Mouse (Mus musculus) brain, embryonic 14.5 days (tissue): ENCODE measurements at regions not wholly inside any gene's neighbourhood (a gene's known extent, or its start where the extent isn't known, plus 50 kb on each side); places are given as distances from the start of the nearest gene placed in this dataset.

ENCODE experiments used
- CTCF ChIP-seq: fragments of 200-500 bp; IDR thresholded peaks from 2 replicates; pipeline ENCODE4 v1.5.1; 2012; ENCODE audit warnings: inconsistent platforms, mild to moderate bottlenecking, moderate library complexity, borderline replicate concordance; ENCODE audit not compliant: insufficient read depth, insufficient read length; ENCODE audit errors: extremely low read depth
- POLR2A ChIP-seq: fragments of 200-500 bp; IDR thresholded peaks from 2 replicates; pipeline ENCODE4 v1.6.1; 2012; ENCODE audit warnings: mild to moderate bottlenecking, inconsistent platforms, borderline replicate concordance; ENCODE audit not compliant: poor library complexity, insufficient read depth, insufficient read length, severe bottlenecking; ENCODE audit errors: extremely low read depth

GRCm38 (mm10) chr2:74451578-74451977, 127.7 kb downstream of the Lnpk start:
- TF ChIP-seq CTCF (no peak), POLR2A (no peak)
